Mouse (Mus musculus) myocyte (in vitro differentiated cells): ENCODE measurements around the gene Fbxo3. TPM values are rescaled to one million over a fixed set of nuclear protein-coding genes. Genes with fewer than 3 reads are reported as not detected.
"Not testable (repeated sequence)": the region's sequence is repeated elsewhere in the genome, so short reads cannot be mapped to it uniquely, and the experiment has no call there.

Experiments
- H3K27me3 ChIP-seq: one replicate; pipeline ENCODE4 v1.6.1; 2011; ENCODE audit not compliant: control insufficient read depth, insufficient read depth, insufficient read length
- H3K36me3 ChIP-seq: one replicate; pipeline ENCODE4 v1.6.1; 2011; ENCODE audit not compliant: control insufficient read depth, insufficient read depth
- H3K4me2 ChIP-seq: one replicate; pipeline ENCODE4 v1.6.1; 2011; ENCODE audit warnings: low read depth, control low read depth
- H3K4me3 ChIP-seq: one replicate; pipeline ENCODE4 v1.5.1; 2011; ENCODE audit warnings: mild to moderate bottlenecking, control low read depth, moderate library complexity
- H3K79me2 ChIP-seq: one replicate; pipeline ENCODE4 v1.6.1; 2011; ENCODE audit not compliant: control insufficient read depth, insufficient read depth
- H3ac ChIP-seq: one replicate; pipeline ENCODE4 v1.6.1; 2011; ENCODE audit not compliant: control insufficient read depth, insufficient read length
- CEBPB ChIP-seq: IDR thresholded peaks from 2 replicates; pipeline ENCODE4 v1.6.1; 2011; ENCODE audit warnings: mild to moderate bottlenecking, moderate library complexity; ENCODE audit not compliant: poor library complexity, insufficient read depth, severe bottlenecking
- E2F4 ChIP-seq: IDR thresholded peaks from one replicate; pipeline ENCODE4 v1.6.1; 2011; ENCODE audit warnings: mild to moderate bottlenecking, control low read depth, moderate library complexity; ENCODE audit not compliant: insufficient read depth
- MAX ChIP-seq: IDR thresholded peaks from one replicate; pipeline ENCODE4 v1.6.1; 2011; ENCODE audit warnings: low read depth, mild to moderate bottlenecking, control low read depth
- MYOD1 ChIP-seq, 3 experiments: IDR thresholded peaks; one replicate each; pipeline ENCODE4 v1.6.1; 2011; ENCODE audit warnings: control low read depth in 2 of 3, low read depth in 2 of 3, mild to moderate bottlenecking in 2 of 3, moderate library complexity in 1 of 3; ENCODE audit not compliant: insufficient read length in 2 of 3, control insufficient read depth in 1 of 3
- MYOG ChIP-seq, 3 experiments: IDR thresholded peaks; one replicate each; pipeline ENCODE4 v1.6.1; 2011; ENCODE audit warnings: control low read depth in 2 of 3, low read depth in 2 of 3, mild to moderate bottlenecking in 2 of 3; ENCODE audit not compliant: insufficient read length in 2 of 3, control insufficient read depth in 1 of 3, insufficient read depth in 1 of 3
- POLR2A ChIP-seq: IDR thresholded peaks from one replicate; pipeline ENCODE4 v1.6.1; 2011; ENCODE audit warnings: low read depth, mild to moderate bottlenecking, control low read depth, moderate library complexity; ENCODE audit not compliant: insufficient read length
- POLR2AphosphoS2 ChIP-seq: IDR thresholded peaks from one replicate; pipeline ENCODE4 v1.6.1; 2011; ENCODE audit warnings: low read depth, control low read depth; ENCODE audit not compliant: insufficient read length
- REST ChIP-seq: IDR thresholded peaks from one replicate; pipeline ENCODE4 v1.6.1; 2011; ENCODE audit warnings: mild to moderate bottlenecking, control low read depth, moderate library complexity; ENCODE audit not compliant: insufficient read depth, insufficient read length
- SRF ChIP-seq: IDR thresholded peaks from one replicate; pipeline ENCODE4 v1.6.1; 2011; ENCODE audit warnings: low read depth; ENCODE audit not compliant: control insufficient read depth, insufficient read length
- TCF12 ChIP-seq: IDR thresholded peaks from one replicate; pipeline ENCODE4 v1.6.1; 2011; ENCODE audit warnings: mild to moderate bottlenecking, control low read depth; ENCODE audit not compliant: poor library complexity, insufficient read depth, severe bottlenecking
- TCF3 ChIP-seq: IDR thresholded peaks from one replicate; pipeline ENCODE4 v1.6.1; 2011; ENCODE audit warnings: low read depth, control low read depth; ENCODE audit not compliant: insufficient read length
- USF1 ChIP-seq: IDR thresholded peaks from one replicate; pipeline ENCODE4 v1.6.1; 2011; ENCODE audit warnings: low read depth, mild to moderate bottlenecking, control low read depth, moderate library complexity
- polyA plus RNA-seq: library from polyadenylated mRNA; unstranded; fragments of >200 nt; fragmentation: generic; extraction: Trizol; gene quantifications from one replicate; pipeline ENCODE4 v1.2.1, GENCODE M21; 2012; ENCODE audit warnings: missing spikeins

The Fbxo3 gene
- polyA plus RNA-seq, 1 experiment, result 9.3 TPM

GRCm38 (mm10) chr2:104095741-104096213 lies 68.3 kb downstream of the Fbxo3 start, which contains the start of gene Cd59a:
TSS of gene Cd59a (plus strand) at chr2:104095801.
- Histone ChIP-seq H3K27me3 (peaks cover 7% of the 10 kb centered on the region), H3K79me2 (no peaks in the 10 kb centered on the region), H3K4me2 (peak within 1 kb of the TSS; percentile 47), H3K36me3 (no peaks in the 10 kb centered on the region), H3ac (no peak within 1 kb of the TSS), H3K4me3 (peak within 1 kb of the TSS; percentile 30)
- TF ChIP-seq MYOD1 (IDR thresholded peaks at IDR 0.05; ENCODE audit: control insufficient read depth in 1 of 3, insufficient read length in 2 of 3, low read depth in 2 of 3), result no peak
- peak; percentile 50 for TF ChIP-seq POLR2A

GRCm38 (mm10) chr2:104096256-104096655 lies 68.7 kb downstream of the Fbxo3 start:
- TF ChIP-seq TCF12 (no peak), E2F4 (no peak), MYOG (IDR thresholded peaks at IDR 0.05; ENCODE audit: control insufficient read depth in 1 of 3, insufficient read depth in 1 of 3, insufficient read length in 2 of 3, low read depth in 2 of 3) (no peak), CEBPB (no peak), REST (no peak), MYOD1 (IDR thresholded peaks at IDR 0.05; ENCODE audit: control insufficient read depth in 1 of 3, insufficient read length in 2 of 3, low read depth in 2 of 3) (no peak), POLR2A (no peak), TCF3 (no peak), MAX (no peak), USF1 (no peak), POLR2AphosphoS2 (no peak), SRF (no peak)
- Histone ChIP-seq H3K27me3 (peaks cover 7% of the 10 kb centered on the region), H3K4me2 (peak overlapping the region; percentile 47), H3ac (no peak overlapping the region), H3K4me3 (peak overlapping the region; percentile 30), H3K36me3 (no peaks in the 10 kb centered on the region), H3K79me2 (no peaks in the 10 kb centered on the region)

- H3K36me3 ChIP-seq, H3ac ChIP-seq, H3K27me3 ChIP-seq, H3K79me2 ChIP-seq: not testable (repeated sequence)
- Histone ChIP-seq H3K4me2 (peak overlapping the region; percentile 30), H3K4me3 (peak overlapping the region; percentile 30)
Observed at GRCm38 (mm10) chr2:104096796-104097195, 69.3 kb downstream of the Fbxo3 start.

GRCm38 (mm10) chr2:104097396-104097795 lies 69.9 kb downstream of the Fbxo3 start:
- H3K4me2 ChIP-seq, result peak overlapping the region; percentile 24
- H3K27me3 ChIP-seq, H3ac ChIP-seq, H3K36me3 ChIP-seq, H3K4me3 ChIP-seq, H3K79me2 ChIP-seq: not testable (repeated sequence)

GRCm38 (mm10) chr2:104098529-104099230 lies 71.2 kb downstream of the Fbxo3 start:
- Histone ChIP-seq H3K4me3 (no peak overlapping the region), H3K4me2 (peak overlapping the region; percentile 31), H3K27me3 (no peaks in the 10 kb centered on the region), H3ac (no peak overlapping the region), H3K36me3 (no peaks in the 10 kb centered on the region), H3K79me2 (no peaks in the 10 kb centered on the region)
- TF ChIP-seq POLR2AphosphoS2 (no peak), E2F4 (no peak), MAX (no peak), POLR2A (no peak), TCF3 (no peak), SRF (no peak), TCF12 (no peak), MYOG (IDR thresholded peaks at IDR 0.05; ENCODE audit: control insufficient read depth in 1 of 3, insufficient read depth in 1 of 3, insufficient read length in 2 of 3, low read depth in 2 of 3) (no peak), REST (no peak), USF1 (no peak), MYOD1 (IDR thresholded peaks at IDR 0.05; ENCODE audit: control insufficient read depth in 1 of 3, insufficient read length in 2 of 3, low read depth in 2 of 3) (no peak), CEBPB (no peak)

GRCm38 (mm10) chr2:104099231-104099585 lies 71.7 kb downstream of the Fbxo3 start:
- Histone ChIP-seq H3K36me3 (no peaks in the 10 kb centered on the region), H3ac (no peak overlapping the region), H3K27me3 (no peaks in the 10 kb centered on the region), H3K4me2 (no peak overlapping the region), H3K4me3 (no peak overlapping the region), H3K79me2 (no peaks in the 10 kb centered on the region)
- TF ChIP-seq POLR2AphosphoS2, result no peak
- no peak for TF ChIP-seq TCF12
- TF ChIP-seq SRF, result no peak
- TF ChIP-seq MYOD1 (IDR thresholded peaks at IDR 0.05; ENCODE audit: control insufficient read depth in 1 of 3, insufficient read length in 2 of 3, low read depth in 2 of 3), result no peak
- TF ChIP-seq POLR2A, result no peak
- no peak for TF ChIP-seq E2F4
